Comparison of ENCODE assay signal across 22 mouse cellular contexts in the genomic region with DNA sequence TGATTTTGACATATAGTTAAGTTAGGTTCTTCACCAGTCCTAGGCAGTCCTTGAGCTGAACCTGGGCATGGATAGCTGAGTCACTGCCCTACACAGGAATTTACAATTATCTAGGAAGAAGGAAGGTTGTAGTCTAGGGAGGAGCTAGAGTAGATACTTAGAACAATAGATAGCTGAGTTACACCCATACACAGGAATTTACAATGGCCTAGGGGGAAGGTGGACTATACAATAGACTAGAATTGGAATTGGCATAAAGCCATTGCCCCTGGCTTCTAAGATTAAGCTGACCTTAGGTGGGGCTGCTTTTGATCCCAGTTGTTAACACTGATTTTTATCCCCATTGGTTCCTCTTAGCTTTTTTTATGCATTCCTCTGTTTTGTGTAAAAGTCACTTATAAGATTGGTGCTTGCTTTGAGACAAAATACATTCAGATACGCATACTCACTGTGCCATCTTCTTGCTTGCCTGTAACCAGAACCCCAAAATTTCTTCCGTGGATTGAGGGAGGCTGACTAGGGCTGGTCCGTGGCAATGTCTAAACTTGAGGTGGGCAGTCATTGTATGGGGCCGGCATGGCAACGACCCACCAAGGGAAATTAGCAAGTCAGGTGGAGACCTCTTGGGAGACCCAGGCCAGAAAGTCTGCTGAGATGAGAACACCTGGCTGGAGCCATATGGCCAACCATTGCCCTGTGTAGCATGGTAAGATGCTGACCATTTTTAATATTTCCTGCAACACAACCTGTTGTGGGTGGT.
"Had no signal": no experiment of that assay in that cellular context is flagged by ENCODE, and none has a peak within 500 bp of the region (broad histone marks: within the 10 kb centered on the region; RNA-seq: fewer than 3 reads in every experiment).

No protein-coding gene starts in this region.

- H3K9me3 ChIP-seq: heart, embryonic 10.5 days; heart, embryonic 12.5 days; hindbrain, embryonic 13.5 days; hindbrain, embryonic 15.5 days; limb, embryonic 10.5 days; limb, embryonic 12.5 days; liver, embryonic 13.5 days; liver, embryonic 15.5 days had no signal

- H3K27ac ChIP-seq: heart, embryonic 10.5 days; hindbrain, embryonic 13.5 days; hindbrain, embryonic 15.5 days; hindbrain, postnatal 0 days; layer of hippocampus, adult 2 months; left cerebral cortex, adult 2 months; limb, embryonic 10.5 days; limb, embryonic 12.5 days; liver, embryonic 13.5 days; liver, embryonic 15.5 days had no signal

- H3K9ac ChIP-seq: heart, embryonic 12.5 days; hindbrain, embryonic 13.5 days; hindbrain, embryonic 15.5 days; limb, embryonic 12.5 days; liver, embryonic 13.5 days; liver, embryonic 15.5 days had no signal

- H3K4me3 ChIP-seq: heart, embryonic 10.5 days; heart, embryonic 12.5 days; hindbrain, embryonic 13.5 days; hindbrain, embryonic 15.5 days; layer of hippocampus, adult 2 months; left cerebral cortex, adult 2 months; limb, embryonic 10.5 days; limb, embryonic 12.5 days; liver, embryonic 13.5 days; liver, embryonic 15.5 days had no signal

- H3K36me3 ChIP-seq: heart, embryonic 10.5 days; heart, embryonic 12.5 days; hindbrain, embryonic 13.5 days; hindbrain, embryonic 15.5 days; limb, embryonic 10.5 days; limb, embryonic 12.5 days; liver, embryonic 13.5 days; liver, embryonic 15.5 days had no signal

- DNase-seq: gastrocnemius, postnatal 25 days; heart, adult 18-20 months; heart, postnatal 14 days; heart, postnatal 36 days; kidney, adult 18-20 months; kidney, adult 8-10 months; kidney, postnatal 10 days; kidney, postnatal 25 days; kidney, postnatal 4 days; liver; liver, embryonic 13.5 days had no signal

- ATAC-seq: hindbrain, postnatal 0 days; intestine, embryonic 16.5 days had no signal

- H3K27me3 ChIP-seq: heart, embryonic 12.5 days; hindbrain, embryonic 13.5 days; hindbrain, embryonic 15.5 days; limb, embryonic 12.5 days; liver, embryonic 13.5 days; liver, embryonic 15.5 days had no signal

- H3K4me1 ChIP-seq: heart, embryonic 10.5 days; heart, embryonic 12.5 days; hindbrain, embryonic 13.5 days; hindbrain, embryonic 15.5 days; limb, embryonic 10.5 days; limb, embryonic 12.5 days; liver, embryonic 13.5 days; liver, embryonic 15.5 days had no signal
